Mouse (Mus musculus): ENCODE results near the gene Sec14l1. TPM values are rescaled to one million over a fixed set of nuclear protein-coding genes. Genes with fewer than 3 reads are reported as not detected.
"Not testable (repeated sequence)": the region's sequence is repeated elsewhere in the genome, so short reads cannot be mapped to it uniquely, and the experiment has no call there.

The Sec14l1 gene
- 10 to 100 TPM; 79.2 to 91.1 TPM for total RNA-seq (2021)

- intact Hi-C loops (cut with DNase I): loop anchor here (2.0 kb wide), 1 partner anchor 20 kb away; no protein-coding TSS in a partner anchor
- peak; percentile 100 for DNase-seq
Measured at GRCm38 (mm10) chr11:117114592-117115345, at the start of gene Sec14l1. Gene Sec14l1 (plus strand): TSS chr11:117115168.

- DNase-seq; intact Hi-C loops (cut with DNase I): not testable (repeated sequence)
Measured at GRCm38 (mm10) chr11:117065602-117066001, 49.4 kb upstream of the Sec14l1 start.

GRCm38 (mm10) chr11:117066738-117067137, 48.2 kb upstream of the Sec14l1 start:
- intact Hi-C loops (cut with DNase I): no loop called here
- no peak for DNase-seq

- no peak for DNase-seq
- intact Hi-C loops (cut with DNase I): no loop called here
Measured at GRCm38 (mm10) chr11:117068332-117068731, 46.6 kb upstream of the Sec14l1 start.

GRCm38 (mm10) chr11:117069027-117069426, 45.9 kb upstream of the Sec14l1 start:
- peak in 1 of 2 experiments; percentile 32 for DNase-seq
- intact Hi-C loops (cut with DNase I): no loop called here

- no peak for DNase-seq
- intact Hi-C loops (cut with DNase I): loop anchor here (5.0 kb wide), 1 partner anchor 167 kb away; no protein-coding TSS in a partner anchor
Measured at GRCm38 (mm10) chr11:117070711-117071110, 44.3 kb upstream of the Sec14l1 start.

GRCm38 (mm10) chr11:117072128-117072527, 42.8 kb upstream of the Sec14l1 start:
- intact Hi-C loops (cut with DNase I): loop anchor here (1.0 to 5.0 kb wide), 3 partner anchors 105 to 287 kb away; no protein-coding TSS in a partner anchor
- DNase-seq: peak; percentile 83 to 93

- intact Hi-C loops (cut with DNase I): loop anchor here (2.0 to 5.0 kb wide), 2 partner anchors 164 to 285 kb away; no protein-coding TSS in a partner anchor
- DNase-seq: no peak
Measured at GRCm38 (mm10) chr11:117073426-117073825, 41.5 kb upstream of the Sec14l1 start.

- intact Hi-C loops (cut with DNase I): no loop called here
- peak; percentile 90 to 93 for DNase-seq
Measured at GRCm38 (mm10) chr11:117076576-117077196, 38.3 kb upstream of the Sec14l1 start.

- no peak for DNase-seq
- intact Hi-C loops (cut with DNase I): no loop called here
Measured at GRCm38 (mm10) chr11:117077227-117077626, 37.7 kb upstream of the Sec14l1 start.

- no peak for DNase-seq
- intact Hi-C loops (cut with DNase I): no loop called here
Measured at GRCm38 (mm10) chr11:117077902-117078301, 37.1 kb upstream of the Sec14l1 start.

GRCm38 (mm10) chr11:117078637-117079240, 36.2 kb upstream of the Sec14l1 start:
- DNase-seq: no peak
- intact Hi-C loops (cut with DNase I): no loop called here

- DNase-seq: no peak
- intact Hi-C loops (cut with DNase I): loop anchor here (2.0 kb wide), 3 partner anchors 53 to 97 kb away; no protein-coding TSS in a partner anchor
Measured at GRCm38 (mm10) chr11:117079651-117080190, 35.2 kb upstream of the Sec14l1 start.

GRCm38 (mm10) chr11:117080209-117080608, 34.8 kb upstream of the Sec14l1 start:
- DNase-seq: no peak
- intact Hi-C loops (cut with DNase I): loop anchor here (2.0 kb wide), 3 partner anchors 53 to 97 kb away; no protein-coding TSS in a partner anchor

- DNase-seq: peak; percentile 93 to 94
- intact Hi-C loops (cut with DNase I): loop anchor here (1.0 to 2.0 kb wide), 5 partner anchors 19 to 95 kb away; no protein-coding TSS in a partner anchor
Measured at GRCm38 (mm10) chr11:117081165-117082064, 33.6 kb upstream of the Sec14l1 start.

- DNase-seq: peak in 1 of 2 experiments; percentile 47
- intact Hi-C loops (cut with DNase I): loop anchor here (2.0 kb wide), 1 partner anchor 18 kb away; no protein-coding TSS in a partner anchor
Measured at GRCm38 (mm10) chr11:117082353-117082934, 32.5 kb upstream of the Sec14l1 start.

- DNase-seq: peak; percentile 79 to 80
- intact Hi-C loops (cut with DNase I): loop anchor here (2.0 kb wide), 1 partner anchor 18 kb away; no protein-coding TSS in a partner anchor
Measured at GRCm38 (mm10) chr11:117083052-117083881, 31.7 kb upstream of the Sec14l1 start.

GRCm38 (mm10) chr11:117083882-117084260, 31.1 kb upstream of the Sec14l1 start:
- intact Hi-C loops (cut with DNase I): loop anchor here (2.0 kb wide), 1 partner anchor 17 kb away; no protein-coding TSS in a partner anchor
- not testable (repeated sequence) for DNase-seq
